Mouse (Mus musculus) right cerebral cortex, adult 18-20 months (tissue): ENCODE measurements around the gene Tubb4a.
"Not testable (repeated sequence)": the region's sequence is repeated elsewhere in the genome, so short reads cannot be mapped to it uniquely, and the experiment has no call there.

Source experiments
- DNase-seq: peaks from one replicate; pipeline ENCODE4 v3.0.0; 2022; ENCODE audit warnings: mixed read lengths

Gene Tubb4a

GRCm38 (mm10) chr17:57051679-57052078 is 35.9 kb downstream of the Tubb4a start:
- DNase-seq, result not testable (repeated sequence)

GRCm38 (mm10) chr17:57048816-57049215 is 38.8 kb downstream of the Tubb4a start:
- DNase-seq, result no peak

GRCm38 (mm10) chr17:57047406-57047805 is 40.2 kb downstream of the Tubb4a start:
- no peak for DNase-seq

GRCm38 (mm10) chr17:57041554-57041953 is 46.0 kb downstream of the Tubb4a start, which contains the start of gene Slc25a41:
Gene Slc25a41, minus strand, starts transcription at chr17:57041654.
- DNase-seq, result no peak

- no peak for DNase-seq
Measured at GRCm38 (mm10) chr17:57038978-57039377, 48.6 kb downstream of the Tubb4a start.

GRCm38 (mm10) chr17:57032854-57033253 is 54.7 kb downstream of the Tubb4a start:
- no peak for DNase-seq

GRCm38 (mm10) chr17:57031661-57032420 is 55.7 kb downstream of the Tubb4a start:
- DNase-seq, result peak; percentile 100

- peak; percentile 29 for DNase-seq
Measured at GRCm38 (mm10) chr17:57030931-57031660, 56.5 kb downstream of the Tubb4a start, which contains the start of gene Khsrp. Gene Khsrp, minus strand, starts transcription at chr17:57031522.
